Mouse (Mus musculus) forelimb bud, embryonic 11.5 days (tissue): ENCODE results near the gene Ripk1.
"Not testable (repeated sequence)": the region's sequence is repeated elsewhere in the genome, so short reads cannot be mapped to it uniquely, and the experiment has no call there.

ENCODE experiments used
- DNase-seq: peaks from one replicate; pipeline ENCODE4 v3.0.0-alpha.2; 2012; ENCODE audit warnings: low read depth, low spot score

Gene Ripk1

GRCm38 (mm10) chr13:34038056-34038432 lies 35.9 kb downstream of the Ripk1 start:
- DNase-seq, result peak; percentile 9

GRCm38 (mm10) chr13:34038901-34039341 lies 36.8 kb downstream of the Ripk1 start:
- peak; percentile 7 for DNase-seq

DNA sequence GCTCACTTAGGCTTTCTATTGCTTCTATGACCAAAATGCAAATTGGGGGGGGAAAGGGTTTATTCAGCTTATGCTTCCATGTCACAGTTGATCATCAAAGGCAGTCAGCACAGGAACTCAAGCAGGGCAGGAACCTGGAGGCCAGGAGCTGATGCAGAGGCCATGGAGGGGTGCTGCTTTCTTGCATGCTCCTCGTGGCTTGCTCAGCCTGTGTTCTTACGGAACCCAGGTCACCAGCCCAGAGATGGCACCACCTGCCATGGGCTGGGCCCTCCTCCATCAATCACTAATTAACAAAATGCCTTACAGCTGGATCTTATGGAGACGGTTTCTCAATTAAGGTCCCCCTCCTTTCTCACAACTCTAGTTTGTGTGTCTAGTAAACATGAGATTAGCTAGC lies 37.9 kb downstream of the Ripk1 start:
- DNase-seq, result no peak

DNA sequence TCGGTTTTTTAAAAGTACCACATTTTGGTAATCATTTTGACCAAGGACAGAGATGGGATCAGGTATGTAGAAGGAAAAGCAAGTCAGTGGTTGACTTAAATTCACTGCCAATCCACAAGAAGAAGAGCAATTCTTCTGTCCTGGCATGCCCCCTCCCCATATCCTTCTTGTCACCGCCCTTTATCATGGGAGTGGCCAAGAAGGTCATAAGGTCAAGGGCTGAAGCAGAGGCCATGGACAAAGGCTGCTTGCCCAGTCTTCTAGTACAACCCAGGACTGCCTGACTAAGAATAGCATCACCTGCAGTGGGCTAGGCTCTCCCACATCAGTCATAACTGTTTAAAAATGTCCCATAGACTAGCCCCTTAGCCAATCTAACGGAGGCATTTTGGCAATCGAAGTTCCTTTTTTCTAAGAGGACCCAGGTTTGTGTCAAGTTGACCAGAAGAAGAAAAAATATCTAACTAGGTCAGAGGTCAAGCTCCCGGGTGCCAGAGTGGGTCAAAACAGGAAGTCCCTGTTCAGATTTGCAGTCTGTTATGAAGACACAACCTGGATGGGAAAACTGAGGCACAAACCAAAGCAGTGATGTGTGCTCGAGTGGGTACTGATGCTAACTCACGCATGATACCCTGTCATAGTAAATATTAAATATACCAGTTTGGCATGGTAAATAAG lies 41.7 kb downstream of the Ripk1 start:
- DNase-seq, result no peak

DNA sequence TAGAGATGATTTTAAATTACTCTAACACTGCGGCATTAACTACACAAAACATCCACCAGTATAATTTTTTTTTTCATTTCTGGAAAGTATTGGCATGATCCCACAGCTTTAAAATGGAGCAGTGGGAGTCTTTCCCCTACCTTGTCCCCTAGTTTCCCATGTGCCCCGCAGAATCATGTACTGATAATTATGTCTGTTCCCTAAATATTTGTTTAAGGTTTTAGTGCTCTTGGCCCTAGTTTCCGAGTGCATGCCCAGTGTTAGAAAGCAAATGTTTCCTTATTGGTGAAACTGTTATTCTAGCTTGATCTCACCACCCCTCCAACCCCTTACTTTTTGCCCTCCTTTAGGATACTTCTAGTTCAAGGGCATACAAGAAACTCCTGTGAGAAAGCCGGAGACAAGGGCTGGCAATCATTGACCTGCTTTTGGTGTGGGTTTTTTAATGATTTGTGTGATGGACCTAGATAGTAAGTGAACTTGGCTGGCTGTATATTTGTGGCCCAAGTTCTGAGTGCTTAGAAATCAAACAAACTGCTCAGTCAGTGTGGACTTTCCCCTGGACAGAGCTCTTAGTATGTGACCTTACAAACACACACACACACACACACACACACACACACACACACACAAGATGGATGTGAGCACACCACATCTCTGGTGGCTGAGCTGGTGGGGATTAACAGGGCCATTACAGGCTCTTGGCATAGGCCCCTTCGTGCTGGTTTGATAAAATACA lies 43.5 kb downstream of the Ripk1 start:
- DNase-seq, result no peak

DNA sequence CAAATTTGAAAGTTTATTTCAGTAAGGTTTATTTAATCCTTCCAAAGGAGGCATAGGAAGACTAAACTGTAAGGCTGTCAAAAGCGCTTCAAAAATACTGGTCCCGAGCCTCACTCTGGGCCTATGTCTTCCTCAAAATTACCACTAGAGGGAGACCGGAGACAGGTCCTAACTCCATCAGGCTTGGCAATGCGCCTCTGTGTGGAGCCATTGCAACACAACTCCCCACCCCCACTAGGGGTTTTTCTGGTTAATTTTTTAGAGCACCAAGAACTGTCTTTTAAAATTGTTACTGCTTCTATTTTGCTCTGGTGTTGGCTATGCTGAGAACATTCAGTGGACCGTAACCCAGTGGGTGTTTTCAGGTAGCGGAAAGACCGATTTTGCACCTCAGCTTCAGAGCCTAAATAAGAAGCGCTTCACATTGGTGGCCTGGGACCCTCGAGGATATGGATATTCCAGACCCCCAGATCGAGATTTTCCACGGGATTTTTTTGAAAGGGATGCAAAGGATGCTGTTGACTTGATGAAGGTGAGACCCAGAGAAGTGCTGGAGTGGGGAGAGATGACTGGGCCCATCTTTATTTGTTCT lies 44.4 kb downstream of the Ripk1 start:
- DNase-seq, result peak; percentile 75

DNA sequence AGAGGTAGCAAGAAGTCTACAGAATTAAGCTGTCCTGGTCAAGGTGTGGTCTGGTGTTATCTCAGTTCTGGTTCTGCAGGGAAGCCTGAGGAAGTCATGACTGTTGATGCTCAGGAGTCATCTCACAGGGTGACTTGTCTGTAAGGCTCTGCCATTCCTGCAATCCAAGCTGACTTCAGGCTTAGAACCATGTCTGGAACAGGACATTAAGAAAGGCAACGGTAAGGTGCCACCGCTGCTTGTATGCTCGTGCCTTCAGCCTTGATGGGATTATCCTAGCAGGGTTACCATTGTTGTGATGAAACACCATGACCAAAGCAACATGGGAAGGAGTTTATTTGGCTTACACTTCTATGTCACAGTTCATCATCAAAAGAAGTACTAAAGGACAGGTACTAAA lies 45.4 kb downstream of the Ripk1 start:
- no peak for DNase-seq

DNA sequence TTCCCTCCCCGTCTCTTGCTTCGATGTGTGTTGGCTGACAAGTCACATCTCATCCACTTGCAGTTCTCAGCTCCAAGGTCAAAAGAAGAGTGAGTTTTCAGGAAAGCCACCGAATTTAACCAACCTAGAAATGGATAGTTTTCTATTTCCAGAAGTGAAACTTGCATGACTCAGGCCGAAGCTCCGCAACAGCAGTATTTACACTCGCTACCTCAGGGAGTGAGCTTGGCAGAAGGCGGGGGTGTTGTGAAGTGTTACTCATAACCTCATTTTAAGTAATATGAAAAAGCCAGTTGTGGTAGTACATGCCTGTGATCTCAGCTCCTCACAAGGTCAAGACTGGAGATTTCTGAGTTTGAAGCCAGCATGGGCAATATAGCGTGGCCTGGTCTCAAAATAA lies 48.3 kb downstream of the Ripk1 start:
- DNase-seq, result no peak

DNA sequence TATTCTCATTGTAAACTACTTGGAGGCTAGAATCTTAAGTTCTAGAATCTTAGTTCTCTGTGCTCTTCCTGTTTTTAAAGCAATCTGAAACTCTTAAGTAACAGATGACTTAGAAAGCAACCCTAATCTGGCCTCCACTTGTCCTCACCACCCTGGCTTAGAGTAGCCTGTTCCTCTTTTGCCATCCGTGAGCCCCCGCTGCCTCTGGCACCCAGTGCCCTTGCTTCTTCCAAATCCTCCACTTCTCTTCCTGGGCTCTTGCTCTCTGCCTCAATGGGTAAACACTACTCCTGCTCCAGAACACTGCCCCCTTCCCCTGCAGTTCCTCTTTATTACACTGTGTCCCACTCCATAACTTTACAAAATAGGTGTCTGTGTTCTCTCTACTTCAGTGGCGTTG lies 49.5 kb downstream of the Ripk1 start:
- no peak for DNase-seq

- no peak for DNase-seq
These were observed 51.6 kb downstream of the Ripk1 start for GRCm38 (mm10) chr13:34053673-34054282.

- no peak for DNase-seq
These were observed 52.2 kb downstream of the Ripk1 start for GRCm38 (mm10) chr13:34054391-34054790.

GRCm38 (mm10) chr13:34054983-34055382 lies 52.8 kb downstream of the Ripk1 start:
- no peak for DNase-seq

DNA sequence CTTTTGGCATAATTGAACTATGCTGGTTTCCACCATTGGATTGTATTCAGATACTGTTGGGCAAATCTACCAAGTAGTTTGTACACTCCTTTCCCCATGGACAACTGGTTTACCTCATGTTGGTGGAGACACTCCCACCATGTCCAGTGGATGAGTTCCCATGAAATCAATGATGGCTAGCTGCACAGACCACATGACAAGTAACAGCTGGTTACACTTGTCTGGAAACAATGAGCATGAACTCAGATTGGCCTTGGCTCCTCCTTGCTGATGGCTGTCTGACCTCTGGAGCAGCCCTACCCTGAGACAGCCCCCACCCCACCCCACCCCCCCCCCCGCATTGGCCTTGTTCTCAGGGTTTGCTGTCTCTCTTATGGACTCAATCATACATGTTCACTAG lies 55.1 kb downstream of the Ripk1 start:
- DNase-seq, result no peak

DNA sequence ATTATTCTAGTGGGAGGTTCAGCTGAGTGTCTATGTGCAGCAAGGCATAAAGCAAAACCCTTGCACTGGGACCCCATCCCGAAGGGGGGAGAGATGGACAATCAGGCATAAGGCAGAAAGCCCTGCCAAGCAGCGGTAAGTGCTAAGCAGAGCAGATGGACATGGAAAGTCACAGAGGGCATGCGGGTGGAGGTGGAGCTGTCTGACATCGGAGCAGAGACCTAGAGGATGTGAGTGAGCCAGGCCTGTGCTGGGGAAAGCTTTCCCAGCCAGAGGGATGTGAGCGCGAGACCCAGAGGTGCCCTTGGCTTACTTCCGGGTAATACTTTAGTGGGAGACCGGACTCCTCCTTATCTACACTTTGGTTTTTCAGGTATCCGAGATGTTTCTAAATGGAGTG lies 57.9 kb downstream of the Ripk1 start:
- DNase-seq, result no peak

- DNase-seq, result no peak
These were observed 60.3 kb downstream of the Ripk1 start for GRCm38 (mm10) chr13:34062466-34062865.

DNA sequence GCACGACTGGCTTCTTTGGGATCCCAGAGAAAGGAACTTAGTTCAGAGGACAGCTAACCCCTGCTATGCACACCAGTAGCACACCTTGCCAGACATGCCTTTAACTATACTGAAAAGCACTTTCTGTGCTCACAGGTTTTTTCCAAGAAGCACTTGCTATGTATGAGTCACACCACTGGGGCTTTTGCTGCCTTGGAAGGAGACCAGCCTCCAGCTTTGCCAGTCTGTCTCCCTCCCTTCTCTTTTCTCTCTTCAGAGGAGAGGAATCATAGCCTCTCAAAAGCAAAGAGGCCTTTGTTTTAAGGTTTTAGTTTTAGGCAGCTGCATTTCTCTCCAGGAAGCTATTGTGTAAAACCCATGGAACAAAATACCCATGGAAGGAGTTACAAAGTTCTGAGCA lies 64.2 kb downstream of the Ripk1 start:
- DNase-seq, result no peak

- no peak for DNase-seq
These were observed 68.1 kb downstream of the Ripk1 start for GRCm38 (mm10) chr13:34070296-34070695.

- DNase-seq, result no peak
These were observed 69.7 kb downstream of the Ripk1 start for GRCm38 (mm10) chr13:34071836-34072235.

DNA sequence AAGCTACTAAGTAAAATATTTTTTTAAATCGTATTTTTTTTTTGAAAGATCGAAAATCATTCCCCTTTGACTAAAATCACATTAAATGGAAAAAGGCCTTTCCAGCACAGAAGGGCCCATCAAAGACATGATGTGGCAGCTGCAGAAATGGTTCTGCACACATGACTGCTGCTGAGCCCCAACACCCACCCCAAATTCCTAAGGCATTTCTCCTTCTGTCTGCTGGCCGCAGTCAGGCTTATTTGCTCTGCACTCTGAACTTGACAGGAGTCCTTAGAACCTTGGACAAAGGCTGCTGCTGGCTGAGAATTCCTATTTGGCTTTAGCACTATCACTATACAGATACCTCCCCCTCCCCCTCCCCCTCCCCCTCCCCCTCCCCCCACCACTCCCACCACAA lies 70.7 kb downstream of the Ripk1 start:
- DNase-seq, result no peak

- DNase-seq, result not testable (repeated sequence)
These were observed 72.3 kb downstream of the Ripk1 start for GRCm38 (mm10) chr13:34074441-34074840.

GRCm38 (mm10) chr13:34075893-34076292 lies 73.7 kb downstream of the Ripk1 start:
- not testable (repeated sequence) for DNase-seq
